Mouse (Mus musculus): ENCODE data around the gene B4galt3. TPM values are rescaled to one million over a fixed set of nuclear protein-coding genes. Genes with fewer than 3 reads are reported as not detected.
A peak's percentile ranks its signal among the peaks of the same experiment; 100 is the strongest.
"Not testable (repeated sequence)": the region's sequence is repeated elsewhere in the genome, so short reads cannot be mapped to it uniquely, and the experiment has no call there.

The B4galt3 gene
- polyA plus RNA-seq, 1 experiment from 2014 or later: 62.4 TPM

DNA sequence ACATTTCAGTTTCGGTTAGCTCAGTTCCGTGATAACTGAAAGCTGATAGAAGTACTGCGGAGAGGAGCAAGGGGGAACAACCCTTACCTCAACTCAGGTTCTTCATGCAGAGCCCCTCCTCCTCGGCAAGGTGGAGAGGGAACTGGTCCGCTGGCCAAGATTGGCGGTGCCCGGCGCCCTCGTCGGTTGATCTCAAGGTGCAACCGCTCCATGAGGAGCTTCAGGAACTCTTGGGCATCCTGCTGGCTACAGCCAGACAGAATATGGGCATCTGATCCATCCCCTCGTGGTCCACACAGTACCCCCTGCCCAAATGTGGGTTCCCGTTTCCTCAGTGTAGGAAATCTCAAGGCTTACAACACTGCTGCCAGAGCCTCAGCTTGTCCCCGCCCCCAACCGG is 14.4 kb downstream of the B4galt3 start:
- WGBS: 92% methylated on average over 15 of the region's 15 CpGs
- H3K4me3 ChIP-seq: no peak overlapping the region
- peaks cover 59% of the 10 kb centered on the region for H3K36me3 ChIP-seq
- peaks cover 45% of the 10 kb centered on the region for H3K4me1 ChIP-seq
- H3K9me3 ChIP-seq: no peaks in the 10 kb centered on the region
- DNase-seq (ENCODE audit: low spot score): no peak
- H3K27ac ChIP-seq: no peak overlapping the region
- H3K27me3 ChIP-seq (ENCODE audit: insufficient read depth, poor library complexity, severe bottlenecking): no peaks in the 10 kb centered on the region

DNA sequence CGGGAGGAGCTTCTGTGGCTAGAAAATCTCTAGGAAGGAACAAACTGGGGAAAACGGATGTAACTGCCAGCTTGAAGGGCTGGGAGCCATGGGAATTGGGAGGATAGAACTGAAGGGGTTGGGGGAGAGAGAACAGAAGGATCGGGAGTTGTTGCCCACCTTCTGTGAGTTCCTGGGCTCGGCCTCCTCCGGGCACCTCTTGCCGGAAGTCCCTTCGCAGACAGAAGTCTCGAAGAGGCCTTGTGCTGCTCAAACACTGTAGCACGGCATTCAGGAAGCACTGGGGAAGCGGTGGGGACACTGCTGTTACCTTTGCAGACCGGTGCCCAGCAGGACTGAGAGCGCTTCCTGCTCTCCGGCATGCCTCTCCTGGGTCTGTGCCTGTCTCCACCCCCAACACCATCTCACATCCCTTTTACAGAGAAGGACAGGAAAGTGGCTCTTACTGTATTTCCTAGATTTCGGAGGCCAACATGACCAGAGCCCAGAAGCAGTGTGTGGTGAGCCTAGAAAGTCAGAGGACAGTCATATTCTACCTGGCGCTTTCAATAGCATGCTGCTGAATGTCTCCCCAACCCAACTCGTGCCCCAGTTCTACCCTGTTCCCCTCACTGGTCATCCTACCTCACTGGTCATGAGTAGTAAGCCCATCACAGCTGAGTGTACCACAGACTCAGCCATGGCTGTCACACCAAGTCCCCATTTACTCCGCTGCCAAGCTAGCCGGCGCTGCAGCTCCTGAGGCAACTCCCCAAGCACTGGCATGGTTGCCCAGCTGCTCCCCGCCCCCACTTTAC is 15.2 kb downstream of the B4galt3 start:
- 79% methylated on average over 20 of the region's 20 CpGs for WGBS
- peak; percentile 72 for DNase-seq (ENCODE audit: low spot score)
- Histone ChIP-seq H3K4me1 (peaks cover 39% of the 10 kb centered on the region), H3K9me3 (no peaks in the 10 kb centered on the region), H3K27me3 (ENCODE audit: insufficient read depth, poor library complexity, severe bottlenecking) (no peaks in the 10 kb centered on the region), H3K36me3 (peaks cover 66% of the 10 kb centered on the region), H3K27ac (no peak overlapping the region), H3K4me3 (no peak overlapping the region)

DNA sequence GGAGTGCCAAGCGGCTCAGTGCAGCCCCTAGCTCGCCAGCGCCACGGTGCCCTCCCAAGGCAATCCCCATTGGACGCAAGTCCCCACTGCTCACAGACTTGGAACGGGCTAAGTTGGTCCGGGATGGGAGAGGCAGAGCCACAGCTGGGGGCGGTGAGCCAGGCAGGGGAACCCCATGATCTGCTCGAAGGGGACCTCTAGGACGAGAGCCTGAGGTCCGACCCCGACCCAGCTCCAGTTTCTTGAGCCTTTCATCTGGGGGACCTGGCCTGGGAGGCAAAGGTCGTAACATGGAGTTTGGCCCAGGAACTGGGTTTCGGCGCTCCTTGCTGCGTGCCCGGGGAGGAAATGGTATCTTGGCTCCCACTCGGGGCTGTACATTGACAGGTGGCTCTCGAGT is 16.4 kb downstream of the B4galt3 start:
- no peak for DNase-seq (ENCODE audit: low spot score)
- peak overlapping the region; percentile 18; the same call in 1 of the 2 replicates for H3K27ac ChIP-seq

DNA sequence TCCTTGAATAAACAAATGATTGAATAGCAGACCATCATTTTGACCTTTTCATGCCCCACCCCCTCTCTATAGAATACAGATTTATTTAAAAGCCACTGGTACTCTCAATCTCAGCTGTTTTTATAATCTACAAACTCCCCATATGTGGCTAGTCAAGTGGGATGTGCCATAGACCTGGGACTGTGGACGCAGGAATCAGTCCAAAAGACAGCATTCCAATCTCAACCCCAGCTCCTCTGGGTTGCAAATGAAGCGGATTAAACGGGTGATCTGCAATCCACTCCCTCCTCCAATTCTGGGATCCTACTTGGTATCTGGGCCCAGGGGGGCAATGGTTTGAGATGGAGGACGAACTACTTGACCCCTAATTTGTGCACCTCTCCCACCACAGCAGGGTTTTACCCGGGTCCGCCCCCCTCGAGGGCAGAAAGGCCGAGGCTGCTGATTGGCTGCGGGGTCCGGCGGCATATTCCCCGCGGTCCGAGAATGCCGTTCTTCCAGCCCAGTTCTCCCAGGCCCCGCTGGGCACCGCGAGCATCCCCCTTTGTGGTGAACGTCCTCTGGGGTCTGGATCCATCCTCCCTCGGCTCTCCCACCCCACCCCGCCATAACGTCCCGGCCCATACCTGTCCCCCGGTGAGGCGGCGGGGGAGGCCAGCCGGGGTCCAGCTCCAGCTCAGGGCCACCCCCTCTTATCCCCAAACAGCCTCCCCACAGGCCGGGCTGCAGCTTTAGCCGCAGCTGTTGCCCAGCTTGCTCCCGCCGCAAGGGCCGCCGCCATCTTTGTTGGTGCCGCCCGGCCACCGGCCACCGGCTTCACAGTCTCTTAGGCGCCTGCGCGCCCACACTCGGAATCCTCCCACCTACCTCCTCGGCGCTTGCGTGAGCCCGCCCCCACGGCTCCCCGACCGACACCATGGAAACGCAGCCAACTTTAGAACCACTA is 17.3 kb downstream of the B4galt3 start, which contains the start of gene Usp21:
TSS of gene Usp21 (minus strand) at position 856 of the 946 bp plus-strand sequence.
- H3K27me3 ChIP-seq (ENCODE audit: insufficient read depth, poor library complexity, severe bottlenecking): no peaks in the 10 kb centered on the region
- peaks cover 28% of the 10 kb centered on the region for H3K4me1 ChIP-seq
- 1% methylated on average over 49 of the region's 49 CpGs for WGBS
- H3K36me3 ChIP-seq: peaks cover 69% of the 10 kb centered on the region
- H3K9me3 ChIP-seq: no peaks in the 10 kb centered on the region
- H3K27ac ChIP-seq: peak within 1 kb of the TSS; percentile 97
- DNase-seq (ENCODE audit: low spot score): peak; percentile 97
- H3K4me3 ChIP-seq: peak within 1 kb of the TSS; percentile 86

More for the DNA sequence above, 16.4 kb downstream of the B4galt3 start:
- H3K36me3 ChIP-seq: peaks cover 72% of the 10 kb centered on the region
- H3K9me3 ChIP-seq: no peaks in the 10 kb centered on the region
- H3K4me3 ChIP-seq: peak overlapping the region; percentile 86; the same call in 1 of the 2 replicates
- H3K4me1 ChIP-seq: peaks cover 36% of the 10 kb centered on the region
- H3K27me3 ChIP-seq (ENCODE audit: insufficient read depth, poor library complexity, severe bottlenecking): no peaks in the 10 kb centered on the region
- WGBS: 87% methylated on average over 19 of the region's 19 CpGs

DNA sequence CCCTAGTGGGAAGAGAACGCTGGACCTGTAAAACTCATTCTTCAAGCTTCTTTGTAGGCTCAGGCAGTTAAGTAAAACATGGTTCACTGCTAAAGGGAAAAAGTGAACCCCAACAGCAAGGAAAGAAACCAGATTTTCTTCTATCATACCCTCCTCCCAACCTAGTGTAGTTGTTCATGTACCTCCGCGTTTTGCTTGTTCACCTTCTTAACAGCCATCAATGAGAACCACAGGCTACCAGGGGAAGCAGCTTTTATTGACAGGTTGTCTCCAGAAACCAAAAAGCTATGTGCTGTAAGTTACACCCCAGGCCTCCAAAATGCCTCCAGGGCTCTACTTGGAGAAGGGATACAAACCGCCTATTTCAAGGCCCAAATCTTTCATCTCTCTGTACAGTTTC is 18.2 kb downstream of the B4galt3 start:
- H3K27me3 ChIP-seq (ENCODE audit: insufficient read depth, poor library complexity, severe bottlenecking): no peaks in the 10 kb centered on the region
- no peaks in the 10 kb centered on the region for H3K9me3 ChIP-seq
- no peak for DNase-seq (ENCODE audit: low spot score)
- peaks cover 65% of the 10 kb centered on the region for H3K36me3 ChIP-seq
- H3K4me3 ChIP-seq: peak overlapping the region; percentile 86
- peaks cover 27% of the 10 kb centered on the region for H3K4me1 ChIP-seq
- peak overlapping the region; percentile 97 for H3K27ac ChIP-seq
- 69% methylated on average over 4 of the region's 4 CpGs for WGBS

DNA sequence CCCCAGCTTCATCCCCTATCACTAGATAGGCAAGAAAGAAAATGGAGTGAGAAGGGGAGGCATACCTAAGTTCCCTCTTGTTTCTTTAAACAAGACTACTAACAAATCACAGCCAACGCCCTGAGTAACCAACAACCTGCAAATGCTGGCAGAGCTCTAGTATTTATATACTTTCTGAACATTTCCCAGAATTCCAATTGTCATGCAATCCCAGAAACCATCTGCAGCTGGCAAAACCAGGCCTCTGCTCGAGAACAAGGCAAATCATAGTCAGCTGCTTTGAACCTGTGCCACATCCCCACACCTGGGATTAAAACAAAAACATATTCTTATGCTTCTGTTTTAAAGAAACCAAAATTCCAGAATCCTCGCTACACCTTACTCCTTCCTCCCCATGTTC is 23.2 kb downstream of the B4galt3 start:
- WGBS: 86% methylated on average over 3 of the region's 3 CpGs
- Histone ChIP-seq H3K27me3 (ENCODE audit: insufficient read depth, poor library complexity, severe bottlenecking) (peaks cover 13% of the 10 kb centered on the region), H3K4me3 (peak overlapping the region; percentile 76)

DNA sequence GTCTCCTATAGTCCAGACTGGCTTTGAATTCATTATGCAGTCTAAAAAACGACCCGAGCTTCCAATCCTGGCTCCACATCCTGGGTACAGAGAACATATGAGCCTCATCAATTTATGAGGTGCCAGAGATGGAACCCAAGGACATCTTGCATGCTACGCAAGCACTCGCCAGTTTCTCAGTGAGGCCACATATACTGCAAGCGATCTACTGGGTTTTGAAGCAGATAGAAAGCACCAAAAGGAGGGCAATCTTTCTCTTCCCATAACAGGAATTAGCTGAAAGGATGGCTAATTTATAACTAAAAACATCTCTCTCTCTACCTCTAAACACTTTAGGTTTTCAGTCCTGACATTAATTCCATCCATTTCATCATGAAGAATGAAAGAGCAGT is 23.8 kb downstream of the B4galt3 start:
- WGBS: 47% methylated on average over 5 of the region's 5 CpGs
- H3K27ac ChIP-seq: peak overlapping the region; percentile 99
- no peak for DNase-seq (ENCODE audit: low spot score)

More for the DNA sequence above, 23.2 kb downstream of the B4galt3 start:
- H3K9me3 ChIP-seq: no peaks in the 10 kb centered on the region
- DNase-seq (ENCODE audit: low spot score): no peak
- H3K36me3 ChIP-seq: peaks cover 31% of the 10 kb centered on the region
- H3K4me1 ChIP-seq: peaks cover 8% of the 10 kb centered on the region; the same call in 1 of the 2 replicates
- 0 out of 2 replicates have a peak overlapping the region, but pooled peaks have one; percentile 99 for H3K27ac ChIP-seq

DNA sequence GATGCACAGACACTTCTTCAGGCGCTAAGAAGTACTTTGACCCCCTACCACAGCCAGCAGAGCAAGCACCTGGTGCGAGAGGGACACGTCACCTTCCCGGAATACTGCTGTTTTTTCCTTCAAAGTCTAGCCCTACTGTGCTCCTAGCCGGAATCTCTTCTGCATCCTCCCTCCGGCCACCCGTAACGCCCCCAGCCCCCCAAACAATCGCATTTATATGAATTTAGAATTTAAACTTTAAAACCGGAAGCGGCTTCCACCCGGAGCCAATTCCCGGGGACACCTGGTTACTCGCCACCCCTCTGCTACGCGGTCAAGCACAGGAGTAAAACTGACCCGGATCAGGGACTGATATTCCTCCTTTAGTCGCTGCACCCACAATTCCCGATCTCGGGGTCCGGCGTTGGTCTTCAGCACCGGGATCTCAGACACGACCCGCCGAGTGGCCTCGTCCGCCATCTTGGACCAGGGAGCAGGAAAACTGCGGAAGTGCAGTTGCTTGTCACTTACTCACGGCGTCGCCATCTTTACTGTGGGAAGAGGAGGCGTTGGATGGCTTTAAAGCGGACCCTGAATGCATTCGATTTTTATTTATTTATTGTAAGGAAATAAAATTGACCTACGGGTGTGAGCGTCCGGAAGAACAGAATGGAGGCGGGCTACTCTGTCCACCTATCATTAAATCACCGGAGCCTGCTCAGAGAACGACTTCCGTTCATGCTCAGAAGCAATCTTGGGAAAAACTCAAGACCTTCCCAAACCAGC is 24.4 kb downstream of the B4galt3 start, which contains the start of gene Ufc1:
TSS of gene Ufc1 (minus strand) at position 727 of the 765 bp plus-strand sequence.
- H3K27ac ChIP-seq: peak within 1 kb of the TSS; percentile 99

More for the DNA sequence above, 23.8 kb downstream of the B4galt3 start:
- peaks cover 8% of the 10 kb centered on the region; the same call in 1 of the 2 replicates for H3K4me1 ChIP-seq
- H3K9me3 ChIP-seq: no peaks in the 10 kb centered on the region
- peaks cover 18% of the 10 kb centered on the region for H3K27me3 ChIP-seq (ENCODE audit: insufficient read depth, poor library complexity, severe bottlenecking)
- peaks cover 25% of the 10 kb centered on the region for H3K36me3 ChIP-seq
- H3K4me3 ChIP-seq: peak overlapping the region; percentile 76

DNA sequence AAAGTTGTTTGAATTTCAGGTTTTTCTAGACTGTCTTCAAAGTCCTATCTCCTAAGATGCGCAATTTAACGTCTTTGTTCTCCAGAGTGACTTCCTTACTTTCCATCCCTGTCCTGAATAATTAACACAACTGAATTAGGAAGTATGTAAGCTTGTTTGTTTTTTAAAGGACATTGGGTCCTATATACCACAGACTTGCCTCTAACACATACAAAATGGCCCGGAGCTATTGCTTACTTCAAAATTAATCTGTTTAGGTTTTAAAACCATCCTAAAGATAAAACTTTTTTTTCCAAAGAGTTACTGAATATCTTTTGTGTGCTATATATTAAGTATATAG is 24.9 kb downstream of the B4galt3 start:
- Histone ChIP-seq H3K27me3 (ENCODE audit: insufficient read depth, poor library complexity, severe bottlenecking) (peaks cover 18% of the 10 kb centered on the region), H3K36me3 (peaks cover 14% of the 10 kb centered on the region), H3K9me3 (no peaks in the 10 kb centered on the region), H3K27ac (peak overlapping the region; percentile 99), H3K4me3 (peak overlapping the region; percentile 76), H3K4me1 (peaks cover 8% of the 10 kb centered on the region; the same call in 1 of the 2 replicates)
- 14% methylated on average over 3 of the region's 3 CpGs for WGBS
- no peak for DNase-seq (ENCODE audit: low spot score)

More for the DNA sequence above, 24.4 kb downstream of the B4galt3 start, which contains the start of gene Ufc1:
- Histone ChIP-seq H3K36me3 (peaks cover 19% of the 10 kb centered on the region), H3K27me3 (ENCODE audit: insufficient read depth, poor library complexity, severe bottlenecking) (peaks cover 18% of the 10 kb centered on the region), H3K9me3 (no peaks in the 10 kb centered on the region), H3K4me1 (peaks cover 8% of the 10 kb centered on the region; the same call in 1 of the 2 replicates), H3K4me3 (peak within 1 kb of the TSS; percentile 76)
- WGBS: 1% methylated on average over 42 of the region's 42 CpGs
- peak; percentile 92 for DNase-seq (ENCODE audit: low spot score)

DNA sequence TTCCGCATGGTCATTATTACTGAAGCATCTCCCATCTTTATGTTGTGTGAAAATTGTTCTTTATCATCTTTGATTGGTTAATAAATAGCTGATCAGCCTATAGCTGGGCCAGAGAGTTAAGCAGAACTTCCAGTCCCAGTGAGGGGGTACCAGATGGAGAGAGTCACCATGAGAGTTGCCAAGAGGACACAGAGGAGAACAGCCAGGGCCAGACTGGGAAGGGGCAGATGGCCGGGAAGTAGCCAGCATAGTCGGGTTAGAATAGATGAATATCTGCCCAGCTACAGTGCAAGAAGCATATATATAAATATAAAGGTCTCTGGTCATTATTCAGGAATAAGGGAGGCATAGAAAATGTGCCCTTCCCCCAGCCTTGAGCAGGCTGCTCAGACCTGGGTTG is 28.1 kb downstream of the B4galt3 start:
- H3K9me3 ChIP-seq: no peaks in the 10 kb centered on the region
- no peak overlapping the region for H3K4me3 ChIP-seq
- WGBS: 56% methylated on average over 3 of the region's 3 CpGs
- peaks cover 18% of the 10 kb centered on the region for H3K27me3 ChIP-seq (ENCODE audit: insufficient read depth, poor library complexity, severe bottlenecking)
- no peaks in the 10 kb centered on the region for H3K36me3 ChIP-seq
- H3K27ac ChIP-seq: no peak overlapping the region
- H3K4me1 ChIP-seq: peaks cover 7% of the 10 kb centered on the region; the same call in 1 of the 2 replicates
- DNase-seq (ENCODE audit: low spot score): no peak

DNA sequence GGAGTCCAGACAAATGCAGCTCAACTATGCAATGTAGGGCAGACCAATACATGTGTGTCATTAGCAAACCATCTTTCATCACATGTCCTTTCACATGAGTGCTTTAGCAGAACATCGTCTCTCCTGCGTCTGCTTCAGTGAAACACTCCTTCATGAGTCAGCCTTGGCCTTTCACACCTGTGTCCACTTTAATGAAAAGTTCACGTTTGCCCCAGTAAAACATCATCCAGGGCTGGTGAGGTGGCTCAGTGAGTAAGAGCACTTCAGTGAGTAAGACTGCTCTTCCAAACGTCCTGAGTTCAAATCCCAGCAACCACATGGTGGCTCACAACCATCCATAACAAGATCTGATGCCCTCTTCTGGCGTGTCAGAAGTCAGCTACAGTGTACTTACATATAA is 36.0 kb downstream of the B4galt3 start:
- not testable (repeated sequence) for H3K4me1 ChIP-seq; H3K4me3 ChIP-seq; H3K27ac ChIP-seq; H3K36me3 ChIP-seq; DNase-seq (ENCODE audit: low spot score); H3K27me3 ChIP-seq (ENCODE audit: insufficient read depth, poor library complexity, severe bottlenecking); H3K9me3 ChIP-seq
- 75% methylated on average over 5 of the region's 5 CpGs for WGBS

DNA sequence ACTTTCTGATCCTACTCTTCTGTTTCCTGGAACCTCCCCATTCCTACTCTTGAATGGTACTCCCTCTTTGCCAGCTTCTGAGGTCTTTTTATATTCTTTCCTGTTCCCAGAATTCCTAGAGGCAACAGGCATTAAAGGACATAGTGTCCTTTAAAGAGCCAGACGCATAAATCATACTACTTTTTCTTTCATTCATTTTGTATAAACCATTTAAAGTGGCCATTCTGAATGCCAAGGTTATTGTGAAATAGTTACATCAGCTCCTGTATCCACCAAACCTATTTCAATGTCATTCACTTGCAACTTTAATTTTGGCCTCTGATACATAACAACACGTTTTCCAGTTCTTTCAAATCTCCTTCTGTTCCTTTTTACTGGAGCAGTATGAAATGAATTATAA is 39.2 kb downstream of the B4galt3 start:
- Histone ChIP-seq H3K4me1 (0 out of 2 replicates have a peak, but pooled peaks cover 4% of the 10 kb centered on the region), H3K27me3 (ENCODE audit: insufficient read depth, poor library complexity, severe bottlenecking) (no peaks in the 10 kb centered on the region), H3K4me3 (no peak overlapping the region), H3K27ac (no peak overlapping the region), H3K9me3 (no peaks in the 10 kb centered on the region), H3K36me3 (no peaks in the 10 kb centered on the region)
- DNase-seq (ENCODE audit: low spot score): no peak
- WGBS: 70% methylated on average over 2 of the region's 2 CpGs

Data from heart, embryonic 10.5 days (tissue).